ENCODE assay signal across 10 mouse cellular contexts in the genomic region with DNA sequence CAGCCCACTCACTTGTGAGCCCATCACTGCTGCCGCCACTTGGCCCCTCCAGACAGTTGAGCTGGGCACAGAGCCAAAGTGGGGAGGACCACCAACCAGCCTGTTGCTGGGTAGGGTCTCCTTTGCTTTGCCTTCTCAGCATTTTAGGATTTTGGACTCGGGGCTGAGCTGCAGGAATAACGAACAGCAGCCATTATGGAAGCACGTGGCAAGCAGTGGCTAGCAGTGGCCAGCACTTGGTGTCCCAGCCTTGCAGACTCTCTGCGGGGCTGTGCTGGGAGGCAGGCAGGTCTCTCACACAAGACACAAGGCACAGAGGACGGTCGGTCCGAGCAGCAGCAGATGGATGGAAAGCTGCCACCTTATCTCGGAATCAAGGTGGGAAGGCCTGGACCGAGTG. TPM values are rescaled to one million over a fixed set of nuclear protein-coding genes. Genes with fewer than 3 reads are reported as not detected.
DNase-seq lines count a peak whose midpoint lies in the region; ATAC-seq and TF ChIP-seq lines count a peak whose summit lies in the region.
"Had no signal": no experiment of that assay in that cellular context is flagged by ENCODE, and none has a peak within 500 bp of the region (broad histone marks: within the 10 kb centered on the region; RNA-seq: fewer than 3 reads in every experiment).

No protein-coding gene starts in this region.

- no peak overlapping the region for H3K4me3 ChIP-seq in embryonic facial prominence, embryonic 15.5 days (replicated peaks)
- H3K4me3 ChIP-seq in embryonic facial prominence, embryonic 10.5 days: no peak overlapping the region
- no peak overlapping the region for H3K4me3 ChIP-seq in left cerebral cortex, adult 2 months
- H3K4me3 ChIP-seq in forebrain, embryonic 12.5 days (replicated peaks): no peak overlapping the region
- H3K4me3 ChIP-seq in stomach, embryonic 16.5 days (replicated peaks; ENCODE audit: low read length): no peak overlapping the region

- no peak overlapping the region for H3K4me2 ChIP-seq in embryonic facial prominence, embryonic 15.5 days (replicated peaks)
- H3K4me2 ChIP-seq in forebrain, embryonic 12.5 days: no peak overlapping the region
- no peak overlapping the region for H3K4me2 ChIP-seq in stomach, embryonic 16.5 days (ENCODE audit: low read depth, low read length)

- no peaks in the 10 kb centered on the region for H3K36me3 ChIP-seq in embryonic facial prominence, embryonic 15.5 days
- peaks cover 32% of the 10 kb centered on the region for H3K36me3 ChIP-seq in embryonic facial prominence, embryonic 10.5 days (replicated peaks)
- H3K36me3 ChIP-seq in forebrain, embryonic 12.5 days (replicated peaks): peaks cover 46% of the 10 kb centered on the region
- H3K36me3 ChIP-seq in stomach, embryonic 16.5 days (ENCODE audit: control insufficient read depth, insufficient read depth, low read length): no peaks in the 10 kb centered on the region
- H3K36me3 ChIP-seq: G1E had no signal

- H3K4me1 ChIP-seq in embryonic facial prominence, embryonic 15.5 days: peaks cover 24% of the 10 kb centered on the region
- H3K4me1 ChIP-seq in embryonic facial prominence, embryonic 10.5 days: peaks cover 22% of the 10 kb centered on the region
- peaks cover 54% of the 10 kb centered on the region for H3K4me1 ChIP-seq in forebrain, embryonic 12.5 days
- peaks cover 4% of the 10 kb centered on the region; the same call in 1 of the 2 replicates for H3K4me1 ChIP-seq in stomach, embryonic 16.5 days (ENCODE audit: control insufficient read depth, insufficient read depth, low read length)

- 66% methylated on average over 10 of the region's 10 CpGs for WGBS in embryonic facial prominence, embryonic 15.5 days
- 83% methylated on average over 10 of the region's 10 CpGs for WGBS in embryonic facial prominence, embryonic 10.5 days
- WGBS in forebrain, embryonic 12.5 days: 65% methylated on average over 10 of the region's 10 CpGs
- 62% methylated on average over 10 of the region's 10 CpGs for WGBS in stomach, embryonic 16.5 days

- ATAC-seq in embryonic facial prominence, embryonic 15.5 days (ENCODE audit: insufficient number of reproducible peaks, low FRiP score, low TSS enrichment, low read depth): no peak
- ATAC-seq in forebrain, embryonic 12.5 days (ENCODE audit: low FRiP score): no peak
- peak; percentile 16; the same call in 1 of the 2 replicates for ATAC-seq in stomach, embryonic 16.5 days (ENCODE audit: insufficient read depth, low FRiP score)

- no peak overlapping the region for H3K9ac ChIP-seq in embryonic facial prominence, embryonic 15.5 days
- H3K9ac ChIP-seq in forebrain, embryonic 12.5 days: no peak overlapping the region
- H3K9ac ChIP-seq in stomach, embryonic 16.5 days (ENCODE audit: low read length): no peak overlapping the region

- 0 out of 2 replicates have a peak overlapping the region, but pooled peaks have one; percentile 28 for H3K27ac ChIP-seq in embryonic facial prominence, embryonic 15.5 days (replicated peaks)
- no peak overlapping the region for H3K27ac ChIP-seq in embryonic facial prominence, embryonic 10.5 days (replicated peaks)
- peak overlapping the region; percentile 56 for H3K27ac ChIP-seq in left cerebral cortex, adult 2 months
- 0 out of 2 replicates have a peak overlapping the region, but pooled peaks have one; percentile 46 for H3K27ac ChIP-seq in forebrain, embryonic 12.5 days
- peak overlapping the region; percentile 55; the same call in 1 of the 2 replicates for H3K27ac ChIP-seq in stomach, embryonic 16.5 days (ENCODE audit: low read length)

- no peak for TF ChIP-seq CTCF in left cerebral cortex, adult 2 months (IDR thresholded peaks at IDR 0.05)

- H3K27me3 ChIP-seq in embryonic facial prominence, embryonic 15.5 days: no peaks in the 10 kb centered on the region
- H3K27me3 ChIP-seq in embryonic facial prominence, embryonic 10.5 days (replicated peaks; ENCODE audit: low read depth, poor library complexity, severe bottlenecking): no peaks in the 10 kb centered on the region
- H3K27me3 ChIP-seq in forebrain, embryonic 12.5 days: no peaks in the 10 kb centered on the region
- no peaks in the 10 kb centered on the region for H3K27me3 ChIP-seq in stomach, embryonic 16.5 days (ENCODE audit: control insufficient read depth, insufficient read depth, low read length)

- intact Hi-C loops in left cerebral cortex, adult 2 months (cut with DNase I): loop anchor here (5.0 kb wide), 1 partner anchor 43 kb away; no protein-coding TSS in a partner anchor

- DNase-seq in embryonic facial prominence, embryonic 10.5 days (ENCODE audit: low spot score): no peak
- no peak for DNase-seq in left cerebral cortex, adult 2 months (ENCODE audit: extremely low spot score in 1 of 2, low spot score in 2 of 2)
- no peak for DNase-seq in left cerebral cortex, adult 18-20 months (ENCODE audit: low spot score in 2 of 2)
- no peak for DNase-seq in thymus, adult 18-20 months
- DNase-seq in adrenal gland, adult 2 months: no peak
- DNase-seq: kidney, postnatal 36 days had no signal

- no peaks in the 10 kb centered on the region for H3K9me3 ChIP-seq in embryonic facial prominence, embryonic 15.5 days (replicated peaks)
- H3K9me3 ChIP-seq in embryonic facial prominence, embryonic 10.5 days: no peaks in the 10 kb centered on the region
- H3K9me3 ChIP-seq in forebrain, embryonic 12.5 days: no peaks in the 10 kb centered on the region
- H3K9me3 ChIP-seq in stomach, embryonic 16.5 days (replicated peaks; ENCODE audit: control insufficient read depth, low read length): no peaks in the 10 kb centered on the region

RNA-seq across cellular contexts. Expression of gene Map1b, which starts 31.4 kb away (rescaled TPM):
- 163 and 172 TPM in 2 replicates for polyA plus RNA-seq in embryonic facial prominence, embryonic 15.5 days (2015; fragmentation: Nextera tagmentation; extraction: Ambion mirVana)
- polyA plus RNA-seq in embryonic facial prominence, embryonic 10.5 days (2016; fragmentation: Nextera tagmentation; extraction: Ambion mirVana): 288 and 317 TPM in 2 replicates
- 100 to 1,000 TPM; 630 to 695 TPM for total RNA-seq in left cerebral cortex, adult 2 months (2021)
- 100 to 1,000 TPM; 597 to 612 TPM for total RNA-seq in left cerebral cortex, adult 18-20 months (2021)
- polyA plus RNA-seq in forebrain, embryonic 12.5 days (2016; fragmentation: Nextera tagmentation; extraction: Ambion mirVana): 1,306 and 1,372 TPM in 2 replicates
- polyA plus RNA-seq in stomach, embryonic 16.5 days (2015; fragmentation: Nextera tagmentation; extraction: Ambion mirVana): 126 and 134 TPM in 2 replicates
- 100 to 1,000 TPM; 107 to 110 TPM for total RNA-seq in adrenal gland, adult 2 months (2021)
- 2.4 and 4.0 TPM in 2 replicates for polyA plus RNA-seq in adrenal gland, adult 2 months (2012; rRNA removed)
- polyA plus RNA-seq: G1E had no signal

Comparison
In these comparisons a context has a peak if more than half of its experiments do, and no peak if none do; other contexts are left out.
1. RNA of gene Map1b, which starts 31.4 kb away (polyA plus RNA-seq): 1,306 to 1,372 TPM in forebrain, embryonic 12.5 days, 288 to 317 TPM in embryonic facial prominence, embryonic 10.5 days, 163 to 172 TPM in embryonic facial prominence, embryonic 15.5 days and 126 to 134 TPM in stomach, embryonic 16.5 days; 2.4 to 4.0 TPM in adrenal gland, adult 2 months; every median in the first group is over 10 times any median in the second.